Mouse (Mus musculus): ENCODE data around the gene Dnah5. TPM values are rescaled to one million over a fixed set of nuclear protein-coding genes. Genes with fewer than 3 reads are reported as not detected.
"Not testable (repeated sequence)": the region's sequence is repeated elsewhere in the genome, so short reads cannot be mapped to it uniquely, and the experiment has no call there.

Dnah5 gene
- total RNA-seq, 2 experiments from 2014 or later, result not detected

DNA sequence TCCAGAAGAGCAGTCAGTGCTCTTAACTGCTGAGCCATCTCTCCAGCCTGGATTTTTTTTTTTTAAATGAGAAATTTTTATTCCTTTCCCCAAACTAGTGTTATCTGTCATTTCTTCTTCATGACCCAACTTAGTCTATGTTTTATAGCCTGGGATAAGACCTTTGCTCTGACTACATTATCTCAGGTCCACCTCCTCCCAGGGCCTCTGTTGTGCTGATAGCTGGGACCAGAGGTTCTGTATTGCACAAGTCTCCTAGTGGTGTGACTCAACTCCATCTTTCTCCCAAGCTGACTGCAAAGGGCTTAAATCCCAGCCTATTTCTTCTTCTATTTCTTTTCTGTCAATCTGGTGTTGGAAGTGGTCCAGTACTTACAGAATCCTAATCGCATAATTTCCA is 56.7 kb downstream of the Dnah5 start:
- no peak for ATAC-seq (replicated peaks; ENCODE audit: low FRiP score, low TSS enrichment, poor library complexity, severe bottlenecking)

DNA sequence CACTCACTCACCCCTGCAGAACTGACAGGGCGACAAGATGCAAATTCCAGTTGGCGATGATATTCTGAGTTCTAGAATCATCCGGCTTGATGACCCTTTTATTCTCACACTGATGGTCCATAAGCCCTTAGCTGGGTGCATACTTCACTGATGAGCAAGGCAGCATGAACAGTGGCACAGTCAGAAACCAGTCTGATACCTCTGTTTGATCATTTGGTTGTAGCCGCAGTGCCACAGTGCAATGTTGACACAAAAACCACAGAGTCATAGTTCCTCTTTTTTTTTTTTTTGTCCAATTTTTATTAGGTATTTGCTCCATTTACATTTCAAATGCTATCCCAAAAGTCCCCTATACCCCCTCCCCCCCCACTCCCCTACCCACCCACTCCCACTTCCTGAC is 95.9 kb downstream of the Dnah5 start:
- ATAC-seq (replicated peaks; ENCODE audit: low FRiP score, low TSS enrichment, poor library complexity, severe bottlenecking), result no peak

DNA sequence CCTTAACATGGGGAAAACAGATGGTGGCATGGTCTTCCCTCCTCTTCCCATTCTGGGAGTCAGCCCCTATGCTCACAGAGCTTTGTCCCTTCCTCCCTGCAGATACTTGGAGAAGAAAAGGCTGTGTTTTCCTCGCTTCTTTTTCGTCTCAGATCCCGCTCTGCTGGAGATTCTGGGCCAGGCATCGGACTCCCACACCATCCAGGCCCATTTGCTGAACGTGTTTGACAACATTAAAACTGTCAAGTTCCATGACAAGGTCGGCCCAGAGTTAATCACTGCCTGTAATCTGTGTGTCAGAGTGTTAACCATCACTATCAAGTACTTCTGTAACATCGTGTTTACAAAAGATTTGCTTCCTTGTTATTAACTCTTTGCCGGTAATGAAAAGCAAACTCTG is 103.6 kb downstream of the Dnah5 start:
- no peak for ATAC-seq (replicated peaks; ENCODE audit: low FRiP score, low TSS enrichment, poor library complexity, severe bottlenecking)

DNA sequence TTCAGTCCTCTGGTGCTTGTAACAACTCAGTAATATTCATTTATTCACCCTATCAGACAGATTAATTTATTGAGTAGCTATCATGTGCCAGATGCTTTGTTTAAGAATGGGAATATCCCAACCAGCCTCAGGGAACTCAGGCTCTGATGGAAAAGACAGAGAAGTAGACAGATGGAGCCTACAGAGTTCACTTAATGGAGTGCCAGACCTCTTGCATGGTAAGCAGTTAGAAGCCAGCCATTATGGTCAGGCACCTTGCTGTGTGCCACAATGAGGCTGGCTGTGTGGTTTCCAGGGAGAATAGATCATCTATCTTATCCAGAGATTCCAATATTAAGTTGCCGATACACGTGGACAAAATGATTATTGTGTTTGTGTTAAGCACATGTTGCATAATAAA is 104.3 kb downstream of the Dnah5 start:
- no peak for ATAC-seq (replicated peaks; ENCODE audit: low FRiP score, low TSS enrichment, poor library complexity, severe bottlenecking)

DNA sequence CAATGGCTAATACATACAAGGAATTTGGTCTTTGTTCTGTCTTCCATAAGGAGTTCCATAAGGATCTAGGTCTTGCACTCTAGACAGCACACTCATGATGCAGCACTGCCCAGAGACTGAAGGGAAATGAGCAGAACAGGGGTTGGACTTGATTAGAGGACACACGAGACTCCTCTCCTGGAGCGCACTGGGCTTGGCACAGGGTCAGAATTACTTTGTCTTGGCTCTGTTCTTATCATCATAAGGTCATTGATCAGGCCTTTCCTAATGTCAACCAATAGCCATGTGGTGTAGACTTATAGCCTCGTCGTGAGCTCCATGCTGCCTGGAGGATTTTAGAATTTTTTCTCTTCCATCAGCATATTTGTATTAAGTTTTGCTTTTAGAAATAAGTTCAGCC is 107.0 kb downstream of the Dnah5 start:
- no peak for ATAC-seq (replicated peaks; ENCODE audit: low FRiP score, low TSS enrichment, poor library complexity, severe bottlenecking)

DNA sequence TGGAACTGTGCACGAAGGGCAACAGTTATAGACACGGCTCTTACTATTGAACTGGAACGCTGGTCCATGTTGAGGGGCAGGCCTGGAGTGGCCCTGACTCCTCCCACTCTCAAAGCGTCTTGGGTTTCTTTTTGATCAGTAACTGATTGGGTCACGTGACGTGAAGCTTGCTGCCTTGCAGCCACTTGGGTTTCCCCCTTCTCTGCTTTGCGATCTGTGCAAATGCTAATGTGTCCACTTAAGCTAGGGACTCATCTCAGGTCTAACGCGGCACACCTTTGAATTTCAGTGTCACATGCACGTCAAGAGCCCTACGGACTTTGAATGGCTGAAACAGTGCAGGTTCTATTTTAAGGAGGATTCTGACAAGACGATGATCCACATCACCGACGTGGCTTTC is 109.9 kb downstream of the Dnah5 start:
- ATAC-seq (replicated peaks; ENCODE audit: low FRiP score, low TSS enrichment, poor library complexity, severe bottlenecking), result no peak

DNA sequence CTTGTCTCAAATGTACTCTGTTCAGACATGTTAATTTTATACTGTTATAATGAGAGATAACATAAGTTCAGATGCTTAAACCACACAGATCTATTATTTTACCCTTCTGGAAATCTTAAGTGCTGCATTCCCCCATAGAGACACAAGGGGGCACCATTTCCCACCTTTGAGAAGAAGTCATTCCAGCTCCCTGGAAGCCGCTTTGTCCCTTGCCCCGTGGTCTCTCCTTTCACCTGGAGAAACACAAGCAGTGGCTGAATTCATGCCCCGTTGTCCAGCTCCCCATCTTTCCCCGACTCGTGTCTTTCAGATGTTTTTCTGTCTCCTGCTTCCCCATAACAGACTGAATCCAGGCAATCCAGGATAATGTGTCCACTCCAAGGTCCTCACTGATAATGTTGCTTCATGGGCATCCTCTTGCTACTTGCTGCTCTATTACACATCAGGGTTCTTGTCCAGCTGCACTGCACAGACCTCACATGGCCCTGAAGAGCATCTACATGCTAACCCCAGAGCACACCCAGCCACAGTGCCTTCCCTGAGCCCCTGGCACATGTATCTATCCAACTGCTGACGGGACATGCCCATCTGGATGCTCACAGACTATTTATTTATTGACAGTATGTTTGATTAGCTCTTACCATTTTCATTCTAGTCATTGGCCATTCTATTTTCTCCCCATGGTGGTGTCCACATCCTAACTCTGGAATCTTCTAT is 112.4 kb downstream of the Dnah5 start:
- no peak for ATAC-seq (replicated peaks; ENCODE audit: low FRiP score, low TSS enrichment, poor library complexity, severe bottlenecking)

DNA sequence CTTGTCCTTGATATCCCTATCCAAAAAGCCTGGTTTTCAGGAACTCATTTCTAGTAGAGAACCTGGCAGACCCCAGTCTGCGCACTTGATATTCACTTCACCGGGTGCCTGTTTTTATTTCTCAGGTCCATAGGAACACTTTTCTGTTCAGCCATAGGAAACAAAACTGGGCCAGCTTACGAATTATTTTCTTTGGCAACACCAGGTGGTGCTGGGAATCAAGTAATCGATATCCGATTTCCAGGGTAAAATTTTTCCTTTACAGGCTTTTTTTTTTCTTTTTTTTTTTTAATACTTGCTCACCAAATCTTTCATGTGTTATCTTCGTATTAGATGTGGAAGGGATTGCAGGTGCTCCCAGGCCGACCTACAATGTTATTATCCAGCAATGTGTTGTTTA is 119.0 kb downstream of the Dnah5 start:
- ATAC-seq (replicated peaks; ENCODE audit: low FRiP score, low TSS enrichment, poor library complexity, severe bottlenecking), result no peak

DNA sequence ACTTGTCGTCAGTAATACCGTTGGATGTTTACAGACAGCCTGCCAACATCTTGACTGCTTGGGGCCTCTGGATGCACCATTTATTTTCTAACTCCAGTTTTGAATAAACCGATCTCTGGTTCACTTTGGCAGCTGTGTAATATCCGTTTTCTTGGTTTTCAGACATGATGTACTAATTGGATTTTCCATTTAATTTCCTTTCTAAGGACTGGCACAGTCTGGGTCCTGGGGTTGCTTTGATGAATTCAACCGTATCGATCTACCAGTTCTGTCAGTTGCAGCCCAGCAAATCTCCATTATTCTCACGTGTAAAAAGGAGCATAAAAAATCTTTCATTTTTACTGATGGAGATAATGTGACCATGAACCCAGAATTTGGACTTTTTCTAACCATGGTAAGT is 123.4 kb downstream of the Dnah5 start:
- no peak for ATAC-seq (replicated peaks; ENCODE audit: low FRiP score, low TSS enrichment, poor library complexity, severe bottlenecking)

DNA sequence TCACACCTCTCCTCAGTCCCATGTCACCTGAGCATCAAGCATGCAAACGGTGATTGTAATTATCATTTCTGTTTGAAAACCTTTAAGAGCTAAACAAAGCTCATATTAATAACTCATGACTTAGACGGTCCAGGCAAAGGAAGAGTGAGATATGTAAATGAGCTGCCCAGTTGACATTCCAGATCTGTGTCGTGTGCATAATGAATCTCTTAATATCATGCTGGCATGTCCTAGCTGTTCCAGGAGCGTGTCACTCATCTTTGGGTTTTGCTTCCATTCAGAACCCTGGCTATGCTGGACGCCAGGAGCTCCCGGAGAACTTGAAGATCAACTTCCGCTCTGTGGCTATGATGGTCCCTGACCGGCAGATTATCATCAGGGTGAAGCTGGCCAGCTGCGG is 123.9 kb downstream of the Dnah5 start:
- ATAC-seq (replicated peaks; ENCODE audit: low FRiP score, low TSS enrichment, poor library complexity, severe bottlenecking), result no peak

DNA sequence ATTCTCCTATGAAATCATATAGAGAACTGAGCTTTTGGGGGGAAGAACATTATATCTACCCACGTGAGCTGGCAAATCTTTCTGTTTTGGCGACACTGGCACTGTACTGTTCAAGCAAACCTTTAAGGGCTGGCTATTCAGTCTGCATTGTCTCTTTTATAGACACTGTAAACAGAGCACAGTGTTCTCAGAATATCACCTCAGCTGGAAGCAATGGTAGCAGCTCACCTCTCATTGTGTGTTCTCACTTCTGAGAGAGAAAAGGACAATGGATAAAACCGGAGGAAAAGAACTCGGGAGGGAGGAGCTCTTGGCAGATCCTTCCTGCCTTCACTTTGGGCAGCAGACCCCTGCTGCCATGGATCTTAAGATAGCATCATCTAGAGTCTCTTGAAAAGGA is 137.6 kb downstream of the Dnah5 start:
- ATAC-seq (replicated peaks; ENCODE audit: low FRiP score, low TSS enrichment, poor library complexity, severe bottlenecking), result no peak

DNA sequence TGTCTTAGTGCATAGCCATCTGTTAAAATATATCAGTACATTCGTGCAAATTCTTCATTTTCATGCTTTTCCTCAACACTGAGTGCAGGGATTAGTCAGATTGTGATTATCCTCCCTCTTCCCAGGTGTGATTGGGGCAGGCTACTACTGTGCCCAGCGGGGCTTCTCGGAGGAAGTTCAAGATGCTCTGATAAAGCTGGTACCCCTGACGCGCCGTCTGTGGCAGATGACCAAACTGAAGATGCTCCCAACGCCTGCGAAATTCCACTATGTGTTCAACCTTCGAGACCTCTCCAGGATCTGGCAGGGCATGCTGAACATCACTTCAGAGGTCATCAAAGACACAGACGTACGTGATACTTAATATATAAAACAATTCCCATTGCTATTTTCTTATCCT is 164.0 kb downstream of the Dnah5 start:
- no peak for ATAC-seq (replicated peaks; ENCODE audit: low FRiP score, low TSS enrichment, poor library complexity, severe bottlenecking)

DNA sequence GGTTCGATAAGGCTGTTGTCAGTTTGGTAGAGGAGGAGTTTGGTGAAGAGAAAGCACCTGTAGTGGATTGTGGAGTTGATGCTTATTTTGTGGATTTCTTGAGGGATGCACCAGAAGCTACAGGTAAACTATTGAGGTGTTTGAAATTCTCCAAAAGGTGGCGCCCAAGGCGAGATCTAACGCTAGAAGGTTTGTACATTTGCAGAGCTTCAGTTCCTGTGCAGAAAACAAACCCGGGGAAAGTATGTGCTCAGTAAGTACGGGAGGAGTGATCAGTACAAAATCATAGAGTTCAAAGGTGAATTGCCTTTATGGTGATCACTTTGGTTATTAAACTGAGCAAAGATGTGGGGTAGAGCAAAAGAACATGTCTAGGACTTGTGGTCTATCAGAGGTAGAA is 166.9 kb downstream of the Dnah5 start:
- ATAC-seq (replicated peaks; ENCODE audit: low FRiP score, low TSS enrichment, poor library complexity, severe bottlenecking), result no peak

DNA sequence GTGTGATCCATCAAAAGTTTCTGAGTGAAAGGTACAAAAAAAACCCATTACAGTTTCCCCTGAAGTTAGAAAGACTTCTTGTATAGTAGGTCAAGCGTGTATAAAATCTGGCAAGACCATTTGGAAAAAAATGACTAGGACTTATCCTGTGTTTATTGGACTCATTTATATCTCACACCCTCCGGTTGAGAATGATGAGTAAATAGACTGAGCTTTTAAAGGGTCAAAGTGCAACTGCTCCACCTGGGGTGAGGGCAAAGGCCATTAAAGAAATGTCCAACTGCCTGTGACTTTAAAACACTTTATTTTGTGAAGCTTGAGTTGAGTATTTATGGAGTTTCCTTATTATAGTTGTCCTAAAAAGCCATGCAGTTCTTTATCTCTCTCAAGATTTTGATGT is 168.0 kb downstream of the Dnah5 start:
- no peak for ATAC-seq (replicated peaks; ENCODE audit: low FRiP score, low TSS enrichment, poor library complexity, severe bottlenecking)

DNA sequence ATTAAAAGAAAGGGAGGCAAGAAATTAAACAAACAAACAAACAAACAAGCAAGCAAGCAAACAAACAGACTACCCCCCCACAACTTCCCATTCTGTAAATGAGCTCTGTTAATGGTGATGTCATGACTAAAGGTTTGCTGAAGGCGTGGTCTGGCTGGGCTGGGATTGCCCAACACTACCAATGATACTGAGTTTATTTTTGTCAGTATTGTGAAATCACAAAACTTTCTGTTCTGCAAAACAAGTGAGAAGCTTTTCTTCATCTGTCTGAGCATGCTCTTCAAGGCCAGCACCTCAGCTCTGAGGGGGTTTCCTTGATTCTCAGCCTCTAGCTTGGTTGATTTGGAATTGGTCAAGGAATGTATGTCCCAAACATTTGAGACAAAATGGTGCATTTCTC is 170.8 kb downstream of the Dnah5 start:
- no peak for ATAC-seq (replicated peaks; ENCODE audit: low FRiP score, low TSS enrichment, poor library complexity, severe bottlenecking)

DNA sequence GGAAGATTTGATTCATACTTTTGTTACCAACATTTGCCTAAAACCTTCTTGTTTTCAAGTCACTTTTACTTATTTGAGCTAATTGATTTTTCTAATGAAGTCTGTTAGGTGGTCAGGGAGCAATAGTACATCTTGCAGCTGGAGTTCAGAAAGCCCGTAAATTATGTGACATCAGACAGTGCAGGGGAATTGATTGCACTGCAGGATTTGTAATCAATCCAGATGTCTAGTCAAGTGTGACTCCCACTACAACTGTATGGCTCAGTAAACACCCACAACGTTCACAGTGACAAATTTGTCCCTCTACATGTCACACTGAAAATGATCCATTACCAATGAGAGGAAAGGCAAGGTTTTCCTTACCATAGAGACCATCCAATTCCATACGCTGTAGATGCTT is 177.4 kb downstream of the Dnah5 start:
- ATAC-seq (replicated peaks; ENCODE audit: low FRiP score, low TSS enrichment, poor library complexity, severe bottlenecking), result no peak

DNA sequence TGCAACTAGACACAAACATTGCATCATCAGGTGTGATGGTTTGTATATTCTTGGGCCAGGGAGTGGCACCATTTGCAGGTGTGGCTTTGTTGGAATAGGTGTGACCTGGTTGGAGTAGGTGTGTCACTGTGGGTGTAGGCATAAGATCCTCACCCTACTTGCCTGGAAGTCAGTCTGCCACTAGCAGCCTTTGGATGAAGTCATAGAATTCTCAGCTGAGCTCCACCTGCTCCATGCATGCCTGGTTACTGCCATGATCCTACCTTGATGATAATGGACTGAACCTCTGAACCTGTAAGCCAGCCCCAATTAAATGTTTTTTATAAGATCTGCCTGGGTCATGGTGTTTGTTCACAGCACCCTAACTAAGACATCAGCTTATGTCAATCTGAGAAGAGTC is 190.2 kb downstream of the Dnah5 start:
- ATAC-seq (replicated peaks; ENCODE audit: low FRiP score, low TSS enrichment, poor library complexity, severe bottlenecking), result not testable (repeated sequence)

DNA sequence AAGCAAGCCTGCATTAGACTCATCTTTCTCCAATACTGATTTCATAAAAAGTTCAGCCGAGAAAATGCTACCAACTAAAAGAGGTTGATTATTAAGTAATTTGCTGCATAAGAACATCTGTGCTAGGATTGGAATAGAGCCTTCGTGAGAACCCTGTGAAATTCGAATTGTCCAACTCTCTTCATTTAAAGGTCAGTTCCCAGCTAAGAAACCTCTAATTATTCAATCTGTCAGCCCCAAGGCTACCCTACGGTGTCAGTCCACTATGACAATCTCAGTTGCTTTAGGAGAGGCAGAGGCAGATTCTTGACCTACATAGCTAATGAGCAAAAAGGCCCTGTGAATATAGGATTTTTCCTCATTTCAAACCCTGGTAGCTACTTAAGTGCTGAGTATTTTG is 191.9 kb downstream of the Dnah5 start:
- ATAC-seq (replicated peaks; ENCODE audit: low FRiP score, low TSS enrichment, poor library complexity, severe bottlenecking), result no peak

DNA sequence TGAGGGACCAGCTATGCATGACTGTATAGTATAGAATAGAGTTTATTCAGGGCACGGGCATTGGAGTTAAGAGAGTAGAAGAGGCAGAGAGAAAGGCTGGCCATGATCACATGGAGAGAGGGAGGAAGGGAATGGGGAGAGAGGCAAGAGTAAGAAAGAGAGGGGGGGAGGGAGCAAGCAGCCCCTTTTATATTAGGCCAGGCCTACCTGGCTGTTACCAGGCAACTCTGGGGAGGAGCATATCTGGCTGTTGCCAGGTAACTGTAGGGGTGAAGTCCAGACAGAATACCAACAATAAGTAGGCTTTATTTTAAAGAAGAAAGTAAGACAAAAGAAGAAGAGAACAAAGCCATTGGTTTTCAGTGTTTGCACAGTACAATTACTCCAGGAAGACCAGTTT is 194.9 kb downstream of the Dnah5 start:
- ATAC-seq (replicated peaks; ENCODE audit: low FRiP score, low TSS enrichment, poor library complexity, severe bottlenecking), result no peak

DNA sequence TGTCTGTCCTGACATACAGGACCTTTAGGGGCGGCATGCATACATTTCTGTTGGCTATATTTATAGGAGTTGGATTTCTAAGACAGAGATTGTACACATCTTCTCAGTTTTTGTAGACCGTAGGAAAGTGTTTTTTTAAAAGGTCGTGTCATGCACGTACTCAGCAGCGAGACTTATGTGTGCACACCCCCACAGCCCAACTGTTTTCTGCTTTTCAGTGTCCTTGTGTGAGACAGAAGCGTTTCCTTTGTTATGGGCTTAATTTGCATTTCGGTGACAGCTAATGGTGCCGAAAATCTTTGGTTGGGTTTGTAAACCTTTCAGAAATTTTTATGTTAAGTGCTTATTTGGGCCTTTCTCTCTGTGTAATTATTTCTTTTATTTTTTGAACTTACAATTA is 195.7 kb downstream of the Dnah5 start:
- no peak for ATAC-seq (replicated peaks; ENCODE audit: low FRiP score, low TSS enrichment, poor library complexity, severe bottlenecking)

DNA sequence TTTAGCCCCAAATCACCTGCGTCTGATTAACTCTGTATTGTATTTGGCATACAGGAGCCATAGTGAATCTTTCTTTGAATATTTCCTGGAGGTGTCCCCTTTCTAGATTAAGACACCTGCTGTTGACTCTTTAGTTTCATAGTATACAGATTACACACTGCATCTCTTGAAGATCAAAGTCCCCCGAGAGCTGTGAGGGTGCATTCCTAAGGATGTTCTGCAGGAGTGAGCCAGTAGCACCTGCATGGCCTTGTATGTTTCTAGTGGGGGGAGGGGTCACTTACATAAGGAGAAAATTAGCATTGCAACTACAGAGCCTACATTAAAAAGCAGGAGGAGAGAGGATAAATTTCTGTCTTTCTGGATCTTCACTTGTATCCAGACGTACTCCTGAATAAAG is 201.1 kb downstream of the Dnah5 start:
- ATAC-seq (replicated peaks; ENCODE audit: low FRiP score, low TSS enrichment, poor library complexity, severe bottlenecking), result no peak

DNA sequence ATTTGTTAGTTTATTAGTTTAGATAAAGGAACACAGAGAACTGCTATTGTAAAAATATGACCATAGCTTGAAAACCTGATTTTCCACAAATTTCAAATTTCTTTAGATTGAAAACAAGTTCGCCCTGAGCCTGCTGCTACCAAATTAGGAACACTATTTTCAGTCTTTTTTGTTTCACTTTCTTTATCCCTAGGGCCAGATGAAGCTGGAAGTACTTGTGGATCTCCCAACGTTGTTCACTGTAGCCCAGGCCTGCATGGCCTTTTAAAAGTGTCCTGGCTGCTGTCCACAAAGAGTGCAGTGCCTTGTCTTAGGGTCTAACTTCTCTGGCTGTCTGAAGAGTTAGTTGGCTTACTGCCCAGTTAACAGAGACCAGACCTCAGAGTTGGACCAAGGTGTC is 201.6 kb downstream of the Dnah5 start:
- no peak for ATAC-seq (replicated peaks; ENCODE audit: low FRiP score, low TSS enrichment, poor library complexity, severe bottlenecking)
